Mouse (Mus musculus): ENCODE data around the gene Slc35f2.

- no peak for TF ChIP-seq CTCF (conservative IDR thresholded peaks at IDR 0.05; ENCODE audit: insufficient read depth, insufficient read length, low read depth, low read length)
- no peak for TF ChIP-seq POLR2A (IDR thresholded peaks at IDR 0.05; ENCODE audit: low read depth, low read length)
Measured at GRCm38 (mm10) chr9:53764697-53765096, 6.6 kb upstream of the Slc35f2 start.

All from kidney, adult 2 months (tissue).